In the genomic region with DNA sequence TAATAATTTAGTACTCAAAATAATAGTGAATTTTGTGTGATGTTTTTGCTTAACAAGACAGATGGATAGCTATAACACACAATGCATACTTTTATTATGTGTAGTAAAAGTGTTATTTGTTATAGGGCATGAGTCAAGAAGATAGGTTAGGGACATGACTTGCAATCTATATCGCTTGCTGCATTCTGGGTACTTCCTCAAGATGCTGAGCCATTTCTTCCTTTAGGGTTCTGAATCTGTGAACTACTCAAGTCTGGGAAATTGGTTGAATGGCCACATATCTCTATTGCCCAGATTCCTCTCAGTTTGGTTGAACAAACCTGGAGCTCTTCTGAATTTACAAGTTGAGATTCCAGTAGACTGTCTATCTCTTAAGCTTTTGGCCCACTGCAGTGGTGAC, we compare ENCODE assay signal across 13 mouse cellular contexts.
"Had no signal": no experiment of that assay in that cellular context is flagged by ENCODE, and none has a peak within 500 bp of the region (broad histone marks: within the 10 kb centered on the region; RNA-seq: fewer than 3 reads in every experiment).

No protein-coding gene starts in this region.

- DNase-seq: gastrocnemius, adult 2 months; layer of hippocampus, adult 9-11 months; layer of hippocampus, postnatal 36 days had no signal

- H3K27me3 ChIP-seq: heart, embryonic 15.5 days; hindbrain, embryonic 13.5 days; hindbrain, embryonic 15.5 days; kidney, embryonic 15.5 days; limb, embryonic 13.5 days; limb, embryonic 15.5 days had no signal

- H3K4me3 ChIP-seq: hindbrain, embryonic 13.5 days; hindbrain, embryonic 15.5 days; kidney, embryonic 15.5 days; limb, embryonic 13.5 days; limb, embryonic 15.5 days; liver, embryonic 12.5 days had no signal

- ATAC-seq: hindbrain, postnatal 0 days; intestine, embryonic 16.5 days; liver, embryonic 12.5 days had no signal

- H3K9me3 ChIP-seq: heart, embryonic 13.5 days; heart, embryonic 15.5 days; hindbrain, embryonic 13.5 days; hindbrain, embryonic 15.5 days; kidney, embryonic 15.5 days; limb, embryonic 13.5 days; limb, embryonic 15.5 days; liver, embryonic 12.5 days had no signal

- H3K36me3 ChIP-seq: heart, embryonic 13.5 days; heart, embryonic 15.5 days; hindbrain, embryonic 13.5 days; hindbrain, embryonic 15.5 days; kidney, embryonic 15.5 days; limb, embryonic 13.5 days; limb, embryonic 15.5 days; liver, embryonic 12.5 days had no signal
